Mouse (Mus musculus) cerebral cortex, adult 2 months (tissue): ENCODE results near the gene Fut8.

Experiments used
- whole genome bisulfite sequencing: fragments of 180-500 bp; shearing (Covaris S2); methylation state at CpG from one replicate; pipeline ENCODE4 v1.1.7; 2018; 5-methylcytosine and 5-hydroxymethylcytosine counted together

The Fut8 gene

DNA sequence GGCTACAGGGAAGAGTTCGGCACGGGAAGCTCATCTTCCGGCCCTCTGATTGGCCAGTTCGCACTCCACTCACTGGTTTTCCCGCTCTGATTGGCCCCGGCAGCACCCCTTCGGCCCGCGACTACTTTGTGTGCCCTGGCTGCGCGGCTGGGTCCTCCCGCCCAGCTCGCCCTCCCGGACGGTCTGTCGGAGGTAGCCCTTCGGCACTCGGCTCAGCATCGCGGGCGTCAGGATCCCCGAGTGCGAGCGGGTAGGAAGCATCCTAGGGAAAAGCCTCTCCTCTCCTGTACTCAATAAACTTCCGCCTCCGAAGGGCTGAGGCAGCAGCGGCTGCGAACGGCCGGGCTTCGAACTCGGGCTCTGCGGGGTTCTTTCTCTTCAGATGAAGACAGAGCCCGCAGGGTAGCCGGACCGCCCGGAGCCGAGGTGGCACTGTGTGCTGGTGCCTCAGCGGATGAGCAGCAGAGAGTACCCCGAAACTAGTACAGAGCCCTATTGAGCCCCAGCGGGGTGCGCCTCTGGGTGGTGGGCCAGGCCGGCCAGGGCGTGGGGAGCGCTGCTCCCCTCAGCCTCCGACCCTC, at the start of gene Fut8:
TSS of gene Fut8 (plus strand) at position 176 of the 581 bp plus-strand sequence.
- under 1% methylated on average over 46 of the region's 46 CpGs for WGBS

- WGBS = 67% methylated on average over 4 of the region's 4 CpGs
Observed at GRCm38 (mm10) chr12:77189161-77189560, 48.8 kb upstream of the Fut8 start.

DNA sequence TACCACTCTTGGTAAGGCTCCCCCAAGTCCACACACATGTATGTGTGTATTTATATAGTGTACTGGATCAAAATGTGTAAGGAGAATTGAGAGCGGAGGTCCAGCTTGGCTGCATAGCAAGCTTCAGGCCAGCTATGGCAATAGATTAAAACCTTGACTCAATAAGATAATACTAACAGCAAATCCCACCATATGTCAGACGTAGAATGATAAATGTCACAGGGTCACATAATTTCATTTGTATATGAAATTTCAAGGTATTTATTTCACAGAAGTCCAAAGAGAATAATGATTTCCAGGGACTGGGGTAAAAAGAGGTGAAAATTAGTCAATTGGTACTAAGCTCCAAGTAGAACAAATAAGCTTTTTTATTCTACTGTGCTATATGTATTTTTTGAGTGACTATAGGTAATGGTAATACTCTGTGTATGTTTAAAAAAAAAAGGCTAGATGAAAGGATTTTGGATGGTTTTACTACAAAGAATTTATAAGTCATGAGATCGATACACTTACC, 47.9 kb upstream of the Fut8 start:
- 98% methylated on average over 3 of the region's 3 CpGs for WGBS

DNA sequence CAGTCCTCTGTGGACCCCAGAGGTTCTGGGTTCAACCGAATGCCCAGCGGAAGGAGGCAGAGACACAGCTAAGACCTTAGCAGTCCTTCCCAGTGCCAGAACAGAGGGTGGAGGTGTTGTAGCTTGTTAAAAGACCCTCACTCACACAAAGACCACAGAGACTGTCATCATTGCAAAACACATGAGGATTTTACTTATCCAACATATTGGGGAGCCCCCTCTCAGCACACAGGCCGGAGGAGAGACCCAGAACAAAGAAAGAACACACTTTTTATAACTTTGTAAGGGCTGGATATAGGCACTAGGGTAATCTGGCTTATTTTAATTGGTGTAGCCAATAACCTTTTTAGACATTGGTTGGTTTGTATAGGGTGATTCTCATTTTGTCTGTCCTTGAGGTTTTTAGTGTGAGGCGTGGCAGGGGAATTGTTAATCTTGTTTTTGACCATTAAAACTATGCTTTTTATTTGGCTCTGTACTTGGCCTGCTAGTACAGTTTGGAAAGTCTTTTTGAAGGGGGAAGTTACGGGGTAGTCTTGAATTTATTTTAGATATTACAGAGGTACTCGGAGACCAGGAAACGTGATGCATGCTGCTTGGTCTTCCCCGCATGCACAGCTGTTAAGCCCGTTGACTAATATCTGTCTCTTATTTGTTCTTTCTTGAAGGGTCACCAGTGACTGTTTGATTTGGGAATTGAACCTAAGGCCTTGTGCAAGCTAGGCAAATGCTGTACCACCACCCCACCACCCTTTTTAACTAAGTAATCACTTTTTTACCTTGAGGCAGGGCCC, 46.2 kb upstream of the Fut8 start:
- WGBS = 96% methylated on average over 9 of the region's 9 CpGs

GRCm38 (mm10) chr12:77192714-77193113, 45.2 kb upstream of the Fut8 start:
- WGBS = 93% methylated on average over 3 of the region's 3 CpGs

DNA sequence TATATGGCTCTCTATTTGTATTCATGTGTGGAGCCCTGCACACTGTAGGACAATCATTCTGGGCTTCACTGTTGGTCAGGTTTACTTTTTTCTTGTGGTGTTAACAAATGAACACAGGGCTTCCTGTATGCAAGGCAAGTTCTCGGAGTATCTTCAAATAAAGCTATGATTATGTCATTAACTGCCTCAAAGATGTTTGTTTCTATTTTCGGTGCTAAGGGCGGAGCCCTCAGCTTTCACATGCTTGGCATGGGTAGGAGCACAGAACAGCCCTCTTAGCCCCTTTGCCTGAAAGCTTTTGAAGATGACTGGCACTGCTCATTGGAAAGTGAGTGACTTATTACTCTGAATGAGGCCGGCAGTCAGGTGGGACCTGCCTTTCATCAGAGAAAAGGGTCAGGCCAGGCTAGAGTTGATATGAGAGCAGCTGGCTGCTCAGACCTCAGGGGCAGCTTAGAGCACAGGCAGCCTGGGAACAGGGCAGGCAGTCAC, 44.7 kb upstream of the Fut8 start:
- WGBS = 67% methylated on average over 4 of the region's 4 CpGs

DNA sequence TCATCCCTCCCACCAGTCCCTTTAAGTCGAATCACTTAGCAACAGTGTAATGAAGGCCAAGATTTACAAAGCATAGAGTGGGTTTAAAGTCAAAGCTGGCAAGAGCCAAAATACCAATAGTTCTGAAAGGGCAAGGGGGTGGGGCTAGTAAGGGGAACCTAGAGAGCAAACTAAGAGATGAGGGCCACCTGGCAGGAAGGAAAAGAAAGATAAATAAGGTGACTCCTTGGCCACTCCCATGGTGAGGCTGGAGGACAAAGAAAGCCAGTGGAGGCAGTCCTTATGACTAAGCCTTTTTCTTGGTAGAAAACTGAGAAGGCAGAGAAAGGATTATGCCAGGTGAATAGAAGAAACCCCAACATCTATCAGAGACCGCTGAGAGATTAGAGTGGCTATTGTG, 42.9 kb upstream of the Fut8 start:
- WGBS = 74% methylated on average over 2 of the region's 2 CpGs

DNA sequence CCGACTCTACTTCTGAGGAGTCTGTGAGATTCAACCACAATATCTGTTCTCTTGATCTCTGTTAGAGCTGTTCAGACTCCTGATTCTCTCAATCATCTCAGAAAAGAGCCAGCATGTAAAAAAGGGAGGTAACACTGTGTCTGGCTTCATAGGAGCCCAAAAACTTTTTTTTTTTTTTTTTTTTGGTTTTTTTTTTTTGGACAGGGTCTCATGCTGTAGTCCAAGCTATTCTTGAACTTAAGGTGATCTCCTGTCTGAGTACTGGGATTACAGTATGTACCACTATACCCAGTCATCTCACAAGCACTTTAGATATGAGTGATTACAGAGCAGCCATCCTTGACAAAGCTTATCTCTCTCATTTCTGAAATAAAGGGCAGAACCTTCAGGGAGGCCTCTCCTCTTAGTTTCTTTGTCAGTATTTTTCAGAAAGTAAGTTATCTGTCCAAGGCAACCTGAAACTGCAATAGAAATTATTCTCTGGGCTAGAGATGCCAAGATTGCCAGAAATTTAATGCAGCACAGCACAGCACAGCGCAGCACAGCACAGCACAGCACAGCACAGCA, 41.3 kb upstream of the Fut8 start:
- 92% methylated on average over 2 of the region's 2 CpGs for WGBS

DNA sequence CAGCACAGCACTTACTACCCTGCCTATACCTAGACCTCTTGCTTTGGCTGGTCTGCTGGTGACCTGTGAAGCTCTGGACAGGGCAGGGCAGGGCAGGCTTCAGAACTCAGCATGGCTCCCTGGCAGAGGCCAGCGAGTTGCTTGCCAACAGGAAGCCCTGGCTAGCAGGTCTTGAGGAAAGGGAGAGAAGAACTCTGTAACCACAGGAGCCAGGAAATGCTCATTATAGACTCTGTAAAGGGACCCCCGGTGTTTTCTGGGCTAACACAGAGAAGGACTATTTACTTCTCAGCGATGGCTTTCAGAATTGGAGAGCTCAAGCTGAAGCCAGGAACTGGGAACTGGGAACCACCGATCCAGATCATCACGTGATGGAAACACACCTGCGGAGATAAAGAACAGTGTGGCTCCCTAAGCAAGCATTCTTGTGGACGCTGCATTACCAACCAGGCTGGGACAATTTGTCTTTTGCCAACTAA, 40.8 kb upstream of the Fut8 start:
- 59% methylated on average over 7 of the region's 7 CpGs for WGBS

- 96% methylated on average over 4 of the region's 4 CpGs for WGBS
Observed at GRCm38 (mm10) chr12:77198253-77198652, 39.7 kb upstream of the Fut8 start.

GRCm38 (mm10) chr12:77201461-77202143, 36.3 kb upstream of the Fut8 start:
- WGBS = 73% methylated on average over 10 of the region's 10 CpGs

GRCm38 (mm10) chr12:77203136-77203535, 34.8 kb upstream of the Fut8 start:
- 96% methylated on average over 4 of the region's 4 CpGs for WGBS

GRCm38 (mm10) chr12:77206852-77207251, 31.1 kb upstream of the Fut8 start:
- 84% methylated on average over 5 of the region's 5 CpGs for WGBS

GRCm38 (mm10) chr12:77208056-77208455, 29.9 kb upstream of the Fut8 start:
- WGBS = 91% methylated on average over 2 of the region's 2 CpGs

DNA sequence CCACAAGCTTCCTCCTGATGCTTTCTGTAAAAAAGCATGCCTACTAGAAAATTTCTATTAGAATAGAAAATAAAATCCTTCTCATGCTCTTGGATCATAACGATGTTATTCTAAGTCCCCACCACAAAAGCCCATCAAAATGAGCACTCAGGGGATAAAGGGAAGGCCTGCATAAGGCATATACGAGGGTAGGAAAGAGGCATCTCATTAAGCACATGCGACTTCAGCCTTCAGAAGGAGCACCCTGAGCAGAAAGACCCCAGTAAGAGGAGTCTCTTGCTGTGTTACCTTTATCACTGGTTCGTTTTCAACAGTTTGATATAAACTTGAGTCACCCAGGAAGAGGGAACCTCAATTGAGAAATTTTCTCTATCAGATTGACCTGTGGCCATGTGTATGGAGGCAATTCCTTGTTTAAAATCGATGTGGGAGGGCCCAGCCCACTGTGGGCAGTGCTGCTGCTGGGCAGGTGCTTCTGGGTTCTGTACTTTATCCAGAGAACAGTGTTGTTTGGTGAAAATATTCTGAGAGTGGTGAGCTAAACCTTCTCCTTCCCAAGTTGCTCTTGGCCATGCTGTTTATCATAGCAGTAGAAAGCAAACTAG, 29.2 kb upstream of the Fut8 start:
- 84% methylated on average over 5 of the region's 5 CpGs for WGBS

DNA sequence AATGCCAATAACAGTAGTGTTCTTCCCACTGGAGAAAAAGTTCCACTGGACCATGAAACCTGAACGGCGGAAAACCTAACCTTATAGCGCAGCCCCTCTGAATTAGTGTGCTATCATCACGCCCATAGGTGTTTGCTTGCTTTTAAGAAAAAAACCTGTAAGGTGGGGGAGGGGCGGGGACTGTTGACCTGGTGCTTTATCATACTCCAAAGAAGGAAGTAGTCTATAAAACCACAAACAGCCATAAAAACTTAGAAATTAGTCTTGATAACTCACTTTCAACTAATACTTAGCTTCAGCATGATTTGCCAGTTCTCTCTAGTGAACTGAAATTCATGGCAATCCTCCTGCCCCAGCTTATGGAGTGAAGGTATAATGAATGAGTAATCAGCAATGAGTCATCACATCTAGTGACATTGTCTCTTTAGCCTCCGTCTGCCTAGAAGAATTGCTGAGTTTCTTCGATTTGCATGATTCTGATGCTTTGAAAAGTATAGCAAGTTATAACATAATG, 26.2 kb upstream of the Fut8 start:
- WGBS = 88% methylated on average over 7 of the region's 7 CpGs

- WGBS = 79% methylated on average over 6 of the region's 6 CpGs
Observed at GRCm38 (mm10) chr12:77213896-77214564, 23.9 kb upstream of the Fut8 start.

DNA sequence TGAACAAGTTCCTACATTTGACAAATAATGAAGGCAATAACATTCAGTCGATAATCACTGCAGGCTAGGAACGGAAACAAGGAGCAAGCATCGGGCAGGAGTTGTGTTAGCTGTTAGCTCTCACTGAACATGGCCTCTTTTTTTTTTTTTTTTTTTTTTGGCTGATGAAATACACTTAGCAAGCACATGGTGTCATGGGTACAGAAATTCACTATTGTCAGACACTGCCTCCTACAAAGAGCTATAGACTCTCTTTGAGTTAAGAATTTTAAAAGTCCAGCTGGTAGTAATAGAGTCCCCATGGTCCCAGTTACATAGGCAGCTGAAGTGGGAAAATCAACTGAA, 23.4 kb upstream of the Fut8 start:
- WGBS = 80% methylated on average over 3 of the region's 3 CpGs

DNA sequence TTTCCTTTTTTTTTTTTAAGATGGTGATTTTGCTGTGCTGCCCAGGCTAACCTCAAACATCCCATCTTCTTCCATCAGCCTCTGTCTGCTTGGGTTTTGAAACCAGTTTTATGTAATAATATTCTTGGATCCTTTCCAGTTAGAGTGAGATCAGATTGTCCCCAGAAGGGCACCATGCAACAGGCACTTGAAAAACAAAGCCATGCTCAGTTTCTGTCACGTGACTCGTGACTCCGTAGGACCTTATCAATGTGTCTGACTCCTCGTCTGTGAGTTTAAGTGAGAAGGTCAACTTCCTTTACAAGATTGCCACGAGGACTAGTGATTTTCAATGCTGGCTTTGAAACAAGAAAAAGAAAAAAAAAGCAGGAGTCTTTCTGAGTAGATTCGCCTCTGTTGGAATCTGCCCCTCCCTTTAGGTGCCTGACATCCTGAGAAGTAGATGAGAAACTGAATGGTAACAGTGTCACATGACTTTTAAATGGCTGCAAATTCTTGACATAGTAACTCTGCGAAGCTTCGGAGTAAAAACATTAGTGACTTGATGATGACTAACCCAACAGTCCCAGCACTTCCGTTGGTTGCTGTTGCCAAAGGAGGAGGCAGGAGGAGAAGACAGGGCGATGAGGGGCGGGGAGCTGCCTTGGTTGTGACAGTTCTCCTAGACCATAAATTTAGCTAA, 21.3 kb upstream of the Fut8 start:
- 78% methylated on average over 11 of the region's 11 CpGs for WGBS

GRCm38 (mm10) chr12:77220616-77221015, 17.3 kb upstream of the Fut8 start:
- 80% methylated on average over 5 of the region's 5 CpGs for WGBS
